Mouse (Mus musculus) myocyte (in vitro differentiated cells): ENCODE results near the gene Smg1.

Experiments
- CEBPB ChIP-seq: IDR thresholded peaks from 2 replicates; pipeline ENCODE4 v1.6.1; 2011; ENCODE audit warnings: mild to moderate bottlenecking, moderate library complexity; ENCODE audit not compliant: poor library complexity, insufficient read depth, severe bottlenecking
- E2F4 ChIP-seq: IDR thresholded peaks from one replicate; pipeline ENCODE4 v1.6.1; 2011; ENCODE audit warnings: mild to moderate bottlenecking, control low read depth, moderate library complexity; ENCODE audit not compliant: insufficient read depth
- MYOG ChIP-seq, 3 experiments: IDR thresholded peaks; one replicate each; pipeline ENCODE4 v1.6.1; 2011; ENCODE audit warnings: control low read depth in 2 of 3, low read depth in 2 of 3, mild to moderate bottlenecking in 2 of 3; ENCODE audit not compliant: insufficient read length in 2 of 3, control insufficient read depth in 1 of 3, insufficient read depth in 1 of 3
- POLR2A ChIP-seq: IDR thresholded peaks from one replicate; pipeline ENCODE4 v1.6.1; 2011; ENCODE audit warnings: low read depth, mild to moderate bottlenecking, control low read depth, moderate library complexity; ENCODE audit not compliant: insufficient read length
- POLR2AphosphoS2 ChIP-seq: IDR thresholded peaks from one replicate; pipeline ENCODE4 v1.6.1; 2011; ENCODE audit warnings: low read depth, control low read depth; ENCODE audit not compliant: insufficient read length
- REST ChIP-seq: IDR thresholded peaks from one replicate; pipeline ENCODE4 v1.6.1; 2011; ENCODE audit warnings: mild to moderate bottlenecking, control low read depth, moderate library complexity; ENCODE audit not compliant: insufficient read depth, insufficient read length

GRCm38 (mm10) chr7:118263606-118264005 lies 20.1 kb upstream of the Smg1 start:
- TF ChIP-seq REST (no peak), POLR2A (no peak), MYOG (IDR thresholded peaks at IDR 0.05; ENCODE audit: control insufficient read depth in 1 of 3, insufficient read depth in 1 of 3, insufficient read length in 2 of 3, low read depth in 2 of 3) (no peak), E2F4 (no peak), CEBPB (no peak), POLR2AphosphoS2 (no peak)
